Mouse (Mus musculus) skeletal muscle tissue, adult 2 months (tissue): Measurements from ENCODE around the gene Atrnl1.

Experiments used
- DNase-seq: peaks from one replicate; pipeline ENCODE4 v3.0.0-alpha.2; 2012; ENCODE audit warnings: low read depth, low spot score

Gene Atrnl1

GRCm38 (mm10) chr19:58068114-58068513 lies 457.3 kb downstream of the Atrnl1 start:
- DNase-seq, result no peak

GRCm38 (mm10) chr19:58068958-58069357 lies 458.1 kb downstream of the Atrnl1 start:
- no peak for DNase-seq

- DNase-seq, result no peak
Measured at GRCm38 (mm10) chr19:58072404-58072803, 461.6 kb downstream of the Atrnl1 start.

- no peak for DNase-seq
Measured at GRCm38 (mm10) chr19:58072846-58073245, 462.0 kb downstream of the Atrnl1 start.

GRCm38 (mm10) chr19:58075252-58075651 lies 464.4 kb downstream of the Atrnl1 start:
- DNase-seq, result no peak

GRCm38 (mm10) chr19:58076961-58077371 lies 466.1 kb downstream of the Atrnl1 start:
- DNase-seq, result no peak

GRCm38 (mm10) chr19:58077529-58078070 lies 466.8 kb downstream of the Atrnl1 start:
- no peak for DNase-seq

- no peak for DNase-seq
Measured at GRCm38 (mm10) chr19:58080168-58080567, 469.3 kb downstream of the Atrnl1 start.

GRCm38 (mm10) chr19:58082751-58083150 lies 471.9 kb downstream of the Atrnl1 start:
- no peak for DNase-seq

- no peak for DNase-seq
Measured at GRCm38 (mm10) chr19:58084826-58085225, 474.0 kb downstream of the Atrnl1 start.

- no peak for DNase-seq
Measured at GRCm38 (mm10) chr19:58086734-58087133, 475.9 kb downstream of the Atrnl1 start.

GRCm38 (mm10) chr19:58087901-58088300 lies 477.1 kb downstream of the Atrnl1 start:
- no peak for DNase-seq

GRCm38 (mm10) chr19:58088433-58088832 lies 477.6 kb downstream of the Atrnl1 start:
- no peak for DNase-seq

GRCm38 (mm10) chr19:58091911-58092310 lies 481.1 kb downstream of the Atrnl1 start:
- no peak for DNase-seq

GRCm38 (mm10) chr19:58094781-58095543 lies 484.1 kb downstream of the Atrnl1 start:
- DNase-seq, result no peak

GRCm38 (mm10) chr19:58095776-58096175 lies 484.9 kb downstream of the Atrnl1 start:
- no peak for DNase-seq

GRCm38 (mm10) chr19:58097195-58097594 lies 486.4 kb downstream of the Atrnl1 start:
- DNase-seq, result no peak

- DNase-seq, result no peak
Measured at GRCm38 (mm10) chr19:58099539-58099938, 488.7 kb downstream of the Atrnl1 start.

GRCm38 (mm10) chr19:58100381-58100780 lies 489.5 kb downstream of the Atrnl1 start:
- no peak for DNase-seq

- no peak for DNase-seq
Measured at GRCm38 (mm10) chr19:58104544-58104943, 493.7 kb downstream of the Atrnl1 start.

GRCm38 (mm10) chr19:58107632-58108031 lies 496.8 kb downstream of the Atrnl1 start:
- DNase-seq, result no peak

GRCm38 (mm10) chr19:58110491-58110890 lies 499.7 kb downstream of the Atrnl1 start:
- DNase-seq, result no peak

GRCm38 (mm10) chr19:58111291-58111690 lies 500.5 kb downstream of the Atrnl1 start:
- no peak for DNase-seq
